Mouse (Mus musculus): Measurements from ENCODE around the gene Duoxa2. TPM values are rescaled to one million over a fixed set of nuclear protein-coding genes. Genes with fewer than 3 reads are reported as not detected.

The Duoxa2 gene
- not detected for polyA plus RNA-seq (2017; shearing (Covaris generic))

DNA sequence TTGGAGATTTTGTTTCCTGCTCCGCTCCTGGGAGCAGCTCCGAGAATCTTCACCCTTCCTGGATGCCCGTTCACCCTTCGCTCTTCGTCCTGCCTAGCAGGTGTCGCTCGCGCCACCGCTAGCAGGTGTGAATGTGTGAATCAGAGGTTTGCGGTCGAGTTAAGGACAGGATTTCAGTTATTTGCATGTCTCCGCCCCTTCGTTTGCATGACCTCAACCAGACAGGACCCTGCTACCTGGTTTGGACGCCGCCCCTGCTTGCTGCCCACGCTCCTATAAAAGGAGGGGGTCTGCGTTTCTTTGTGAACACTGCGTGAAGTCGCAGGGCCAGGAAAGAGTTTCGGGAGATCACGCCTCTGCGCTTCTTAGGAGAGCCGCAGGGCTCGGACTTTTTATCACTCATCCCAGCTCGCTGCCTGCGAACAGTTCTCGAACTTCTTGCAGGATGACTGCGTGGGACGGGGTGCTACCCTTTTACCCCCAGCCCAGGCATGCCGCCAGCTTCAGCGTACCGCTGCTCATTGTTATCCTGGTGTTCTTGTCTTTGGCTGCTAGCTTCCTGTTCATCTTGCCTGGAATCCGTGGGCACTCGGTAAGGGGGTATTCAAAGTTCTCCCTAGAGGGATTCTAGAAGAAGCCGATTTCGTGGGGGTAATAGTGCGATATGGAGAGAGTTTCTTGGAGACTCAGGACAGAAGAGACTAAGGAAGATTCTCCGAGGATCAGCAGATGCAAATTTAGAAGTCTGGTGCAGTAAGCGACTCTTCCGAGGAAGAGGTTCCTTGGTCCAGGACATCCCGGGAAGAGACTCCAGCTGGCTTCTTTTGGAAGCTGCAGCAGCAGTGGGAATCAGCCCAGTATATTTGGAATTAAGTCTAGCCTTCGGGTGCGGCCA is at the start of gene Duoxa2:
Duoxa2 (plus strand) TSS at position 305 of the 895 bp plus-strand sequence.

DNA sequence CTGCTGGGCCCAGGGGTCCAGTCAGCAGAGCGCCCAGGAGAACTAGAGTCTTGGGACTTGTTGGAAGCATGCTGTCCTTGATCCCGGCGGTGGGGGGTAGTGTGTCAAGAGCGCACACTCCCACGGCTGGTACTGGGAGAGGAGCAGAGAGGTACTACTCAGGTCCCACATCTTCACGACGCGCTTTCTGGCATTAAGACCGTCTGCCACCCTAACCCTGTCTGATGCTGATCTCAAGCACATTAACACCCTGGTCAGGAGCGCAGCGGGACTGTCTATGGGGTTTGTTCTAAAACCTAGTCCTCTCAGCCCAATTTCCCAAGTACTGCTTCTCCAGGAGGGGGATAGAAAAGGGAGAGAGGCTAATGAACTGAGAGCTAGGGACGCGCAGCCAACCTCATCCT is 602 bp upstream of the Duoxa2 start, which contains the start of gene Duox2:
Duox2 (minus strand) TSS at position 354 of the 404 bp plus-strand sequence.

DNA sequence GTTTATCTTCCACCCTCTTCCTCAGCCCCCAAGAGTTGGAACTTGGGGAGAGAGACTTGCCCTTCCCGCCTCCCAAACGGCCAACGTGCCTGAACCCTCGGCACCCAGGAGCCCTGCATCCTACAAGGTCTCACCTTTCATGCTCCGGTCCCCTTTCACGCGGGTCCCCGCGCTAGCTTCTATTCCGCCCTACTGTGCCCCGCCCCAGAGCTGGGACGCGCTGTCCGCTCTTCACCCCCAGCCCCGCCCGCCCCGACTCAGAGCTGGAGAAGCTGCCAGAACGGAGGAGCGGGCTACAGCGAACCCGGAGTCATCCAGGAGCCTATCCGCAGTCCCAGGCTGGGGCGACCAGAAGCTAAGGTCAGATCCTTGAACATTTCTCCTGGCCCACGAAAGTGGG is 14.8 kb downstream of the Duoxa2 start, which contains the start of gene Duoxa1:
Duoxa1 (minus strand) TSS at position 195 of the 400 bp plus-strand sequence.

DNA sequence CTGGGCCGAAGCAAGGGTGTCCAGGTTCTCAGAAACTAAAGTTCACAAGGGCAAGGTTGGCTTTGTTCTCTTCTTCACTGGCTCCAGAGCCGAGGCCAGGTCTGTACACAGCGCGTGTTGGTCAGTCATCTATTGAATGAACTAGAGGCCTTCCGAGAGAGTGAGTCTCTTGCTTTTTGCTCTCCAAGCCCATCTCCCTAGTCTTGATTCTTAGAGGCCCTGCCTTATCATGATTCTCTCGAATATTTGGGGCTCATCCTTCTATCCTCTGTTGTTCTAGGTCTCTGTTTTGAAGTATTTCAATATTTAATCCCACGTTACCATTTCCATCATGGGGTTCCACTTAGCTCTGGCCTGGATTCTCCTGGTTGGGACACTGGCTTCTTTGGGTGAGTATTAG is 16.7 kb downstream of the Duoxa2 start, which contains the start of gene Duox1:
Duox1 (plus strand) TSS at position 301 of the 400 bp plus-strand sequence.

Other genes starting within 250 kb of the Duoxa2 start
- 17.6 TPM for gene Spg11, start 180.5 kb upstream of the Duoxa2 start, polyA plus RNA-seq (2017; shearing (Covaris generic))
- gene B2m, start 151.2 kb upstream of the Duoxa2 start, polyA plus RNA-seq (2017; shearing (Covaris generic)): 7,736 TPM
- gene Trim69, start 138.2 kb upstream of the Duoxa2 start, polyA plus RNA-seq (2017; shearing (Covaris generic)): 0.13 TPM
- gene Patl2, start 112.7 kb upstream of the Duoxa2 start, polyA plus RNA-seq (2017; shearing (Covaris generic)): 2.3 TPM
- gene Terb2, start 112.6 kb upstream of the Duoxa2 start, polyA plus RNA-seq (2017; shearing (Covaris generic)): not detected
- 4.0 TPM for gene Sord, start 64.2 kb upstream of the Duoxa2 start, polyA plus RNA-seq (2017; shearing (Covaris generic))
- not detected for gene Duox2, start 451 bp upstream of the Duoxa2 start, polyA plus RNA-seq (2017; shearing (Covaris generic))
- not detected for gene Duoxa1, start 14.8 kb downstream of the Duoxa2 start, polyA plus RNA-seq (2017; shearing (Covaris generic))
- not detected for gene Duox1, start 16.8 kb downstream of the Duoxa2 start, polyA plus RNA-seq (2017; shearing (Covaris generic))
- gene Shf, start 70.3 kb downstream of the Duoxa2 start, polyA plus RNA-seq (2017; shearing (Covaris generic)): 7.4 TPM
- 199 TPM for gene Slc28a2, start 127.6 kb downstream of the Duoxa2 start, polyA plus RNA-seq (2017; shearing (Covaris generic))
- 56.7 TPM for gene Gm14085, start 186.0 kb downstream of the Duoxa2 start, polyA plus RNA-seq (2017; shearing (Covaris generic))

All from CD4-positive, CD25-positive, alpha-beta regulatory T cell (primary cell).